Mouse (Mus musculus) natural killer cell, adult 2 months (primary cell): ENCODE results near the gene Lpcat1.

Experiments used
- DNase-seq, 2 experiments: peaks; one replicate each; pipeline ENCODE4 v3.0.0; 2022; ENCODE audit warnings: low spot score in 2 of 2

The Lpcat1 gene

GRCm38 (mm10) chr13:73446494-73446893, 20.5 kb upstream of the Lpcat1 start:
- DNase-seq: no peak

- DNase-seq: no peak
These were observed 20.1 kb upstream of the Lpcat1 start for GRCm38 (mm10) chr13:73446943-73447342.

DNA sequence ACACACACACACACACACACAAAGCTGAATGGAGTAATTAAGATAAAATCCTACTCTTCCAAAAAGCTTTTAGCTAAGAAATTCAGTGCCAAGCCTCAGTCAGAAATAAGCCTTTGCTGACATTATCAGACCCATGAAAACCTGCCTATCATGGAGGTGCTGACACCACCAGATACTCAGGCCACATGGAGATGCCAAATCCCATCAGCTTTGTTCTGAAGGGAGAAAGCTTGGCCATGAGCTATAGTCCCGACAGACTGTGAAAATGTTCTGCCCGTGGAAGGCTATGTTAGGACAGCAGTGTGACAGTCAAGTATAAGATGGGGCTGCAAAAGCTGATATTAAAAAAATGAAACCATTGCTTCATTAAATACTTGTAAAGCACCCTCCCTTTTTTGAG, 19.5 kb upstream of the Lpcat1 start:
- no peak for DNase-seq

DNA sequence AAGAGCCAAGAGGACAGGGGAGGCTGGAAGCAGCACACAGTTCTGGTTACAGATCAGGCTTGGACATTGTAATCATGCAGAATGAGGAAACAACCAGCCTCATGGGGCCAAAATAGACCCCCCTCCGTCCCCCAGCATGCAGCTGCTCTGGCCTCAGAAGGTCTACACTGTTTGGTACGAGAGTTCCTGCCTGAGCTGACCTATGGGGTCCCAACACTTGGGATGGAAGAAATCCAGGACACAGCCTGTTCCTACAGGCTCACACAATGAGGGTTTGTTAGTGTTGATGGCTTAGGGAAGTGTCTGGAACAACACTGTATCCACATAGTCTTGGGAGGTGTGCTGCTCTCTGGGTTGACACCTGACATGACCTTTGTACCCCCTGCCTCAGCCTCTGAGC, 18.8 kb upstream of the Lpcat1 start:
- DNase-seq: no peak

DNA sequence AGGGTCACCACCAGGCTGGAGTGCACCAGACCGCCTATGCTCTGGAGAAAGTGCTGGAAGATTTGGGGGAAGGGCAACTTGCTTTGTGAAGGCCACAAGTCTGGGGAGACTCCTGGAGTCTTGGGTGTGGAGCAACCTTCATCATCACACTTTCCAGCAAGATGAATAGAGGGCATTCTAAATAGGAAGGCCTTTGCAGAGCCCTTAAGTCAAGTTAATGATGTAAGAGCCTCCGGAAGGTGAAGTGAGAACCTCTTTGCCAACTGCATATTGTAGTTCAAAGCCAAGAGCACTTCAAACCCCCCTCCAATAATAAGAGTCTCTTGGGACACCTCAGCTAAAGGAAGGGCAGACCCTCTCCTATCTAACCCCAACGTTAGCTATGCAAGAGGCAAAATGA, 18.3 kb upstream of the Lpcat1 start:
- DNase-seq: no peak

GRCm38 (mm10) chr13:73453503-73454217, 13.3 kb upstream of the Lpcat1 start:
- DNase-seq: no peak

GRCm38 (mm10) chr13:73455328-73455727, 11.7 kb upstream of the Lpcat1 start:
- no peak for DNase-seq

GRCm38 (mm10) chr13:73457301-73457700, 9.7 kb upstream of the Lpcat1 start:
- DNase-seq: no peak

- DNase-seq: no peak
These were observed 9.3 kb upstream of the Lpcat1 start for GRCm38 (mm10) chr13:73457741-73458140.

DNA sequence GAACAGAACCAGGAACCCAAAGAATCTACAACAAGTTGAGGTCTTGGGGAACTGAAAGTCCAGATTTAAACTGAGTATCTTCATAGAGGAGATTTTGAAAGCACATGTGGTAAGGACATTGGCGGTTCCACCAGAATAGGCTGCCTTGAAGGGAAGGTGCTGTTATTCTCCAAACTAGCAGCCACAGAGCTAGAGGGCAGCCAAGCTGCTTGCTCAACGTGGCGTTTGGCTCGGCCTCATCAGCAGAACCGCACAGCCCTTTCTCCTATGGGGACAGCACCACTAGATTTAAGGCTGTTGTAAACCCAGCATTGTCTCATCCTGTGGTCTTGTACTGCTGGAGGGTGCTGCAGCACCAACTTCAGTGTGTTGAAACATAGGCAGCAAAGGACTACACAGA, 8.3 kb upstream of the Lpcat1 start:
- peak in 1 of 2 experiments; percentile 8 for DNase-seq

DNA sequence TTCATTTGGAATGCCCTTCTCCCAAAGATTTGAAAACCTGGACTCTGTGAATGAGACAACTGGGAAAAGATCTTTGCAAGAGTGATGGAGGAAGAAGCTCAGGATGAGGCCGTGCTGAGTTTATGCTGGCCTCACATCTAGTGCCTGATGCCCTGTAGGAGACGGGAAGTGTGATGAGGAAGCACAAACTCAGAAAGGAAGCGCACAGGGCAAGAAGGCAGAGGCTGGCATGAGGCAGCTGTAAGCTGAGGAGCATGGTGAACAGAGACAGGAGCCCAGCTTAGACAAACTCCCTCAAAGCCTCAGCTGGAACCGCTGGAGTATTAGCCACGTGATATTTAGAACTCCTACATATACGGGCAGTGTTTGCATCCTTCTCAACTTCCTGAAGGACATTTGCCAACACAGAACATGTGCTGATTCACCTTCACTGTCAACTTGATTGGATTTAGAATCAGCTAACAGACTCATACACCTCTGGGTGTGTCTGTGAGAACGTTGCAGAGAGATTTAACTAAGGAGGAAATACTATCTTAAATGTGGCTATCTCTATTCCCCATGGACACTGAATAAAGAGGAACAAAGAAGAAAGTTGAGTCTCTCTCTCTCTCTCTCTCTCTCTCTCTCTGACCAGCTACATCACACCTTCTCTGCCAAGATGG, 7.7 kb upstream of the Lpcat1 start:
- DNase-seq: no peak

DNA sequence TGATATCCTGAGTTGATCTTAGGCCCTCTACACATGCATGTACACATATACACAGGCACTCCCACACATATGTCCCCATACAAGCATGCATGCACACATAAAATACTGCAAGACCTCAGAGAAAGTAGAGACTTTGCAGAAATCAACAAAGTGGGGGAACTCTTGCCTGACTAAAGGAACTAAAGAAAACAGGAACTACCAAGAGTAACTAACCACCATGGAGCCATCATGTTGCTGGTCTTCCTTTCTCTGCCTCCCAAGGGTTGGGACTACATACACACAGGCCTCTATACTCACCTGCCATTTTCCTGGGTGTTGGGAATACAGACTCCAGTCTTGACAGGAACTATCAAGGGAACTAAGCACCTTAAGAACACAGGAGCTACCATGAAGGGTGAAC, 5.4 kb upstream of the Lpcat1 start:
- DNase-seq: no peak

GRCm38 (mm10) chr13:73465156-73465555, 1.8 kb upstream of the Lpcat1 start:
- no peak for DNase-seq

GRCm38 (mm10) chr13:73466411-73466810, 586 bp upstream of the Lpcat1 start:
- DNase-seq: no peak

- DNase-seq: no peak
These were observed 632 bp downstream of the Lpcat1 start for GRCm38 (mm10) chr13:73467421-73468237.

DNA sequence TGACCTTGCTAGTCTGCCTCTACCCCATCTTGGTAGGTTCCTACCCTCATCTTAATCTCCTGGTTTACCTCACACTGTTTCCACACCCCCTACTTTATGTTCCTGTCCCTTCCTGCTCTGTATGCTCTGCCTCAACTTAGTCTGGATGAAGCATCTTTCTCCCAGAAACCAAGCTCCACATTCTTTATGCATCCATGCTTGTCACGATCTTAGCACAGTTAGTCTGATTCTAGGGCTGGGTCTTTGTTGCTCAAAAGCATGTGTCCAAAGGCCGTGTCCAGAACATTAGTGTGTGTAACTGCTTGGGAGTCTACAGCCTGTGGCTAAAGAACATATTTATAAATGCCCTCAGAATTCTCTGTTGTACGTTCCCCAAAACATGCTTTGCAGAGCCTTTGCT, 1.8 kb downstream of the Lpcat1 start:
- DNase-seq: no peak

- DNase-seq: peak; percentile 42 to 58
These were observed 2.4 kb downstream of the Lpcat1 start for GRCm38 (mm10) chr13:73469257-73469967.

DNA sequence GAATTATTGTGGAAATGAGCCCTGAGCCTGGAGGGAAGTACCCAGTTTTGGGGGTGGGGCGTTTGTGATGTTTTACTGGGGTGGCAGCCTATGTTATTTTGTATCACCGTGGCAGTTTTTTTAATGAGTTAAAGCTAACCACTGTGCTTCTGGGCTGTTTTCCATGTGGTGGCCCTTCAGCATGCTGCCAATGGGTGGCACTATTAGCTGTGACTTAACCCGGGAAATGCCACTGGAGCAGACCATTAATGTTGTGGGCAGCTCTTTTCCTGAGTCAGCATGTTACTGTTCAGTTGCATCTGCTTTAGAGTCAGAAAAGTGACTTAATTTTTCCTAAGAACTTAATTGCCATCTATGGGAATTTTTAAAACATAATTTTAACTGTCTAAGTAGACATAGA, 5.5 kb downstream of the Lpcat1 start:
- DNase-seq: no peak

DNA sequence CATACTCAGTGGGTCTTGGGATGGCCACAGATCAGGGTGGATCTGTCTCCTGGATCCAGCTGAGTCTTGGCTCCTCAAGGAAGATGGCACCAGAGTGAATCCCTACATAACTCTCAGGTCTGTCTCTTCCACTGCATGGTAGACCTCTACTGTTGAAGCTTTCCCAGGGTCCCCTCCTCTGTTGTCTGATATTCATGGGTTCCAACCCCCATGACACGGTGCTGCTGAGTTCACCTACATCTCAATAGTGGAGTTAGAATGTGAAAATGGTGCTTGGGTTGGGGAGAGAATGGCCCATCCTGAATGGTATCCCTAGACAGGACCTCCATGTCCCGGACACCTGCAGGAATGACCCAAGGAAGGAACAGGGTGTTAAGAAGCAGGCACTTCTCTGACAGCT, 6.7 kb downstream of the Lpcat1 start:
- no peak for DNase-seq

DNA sequence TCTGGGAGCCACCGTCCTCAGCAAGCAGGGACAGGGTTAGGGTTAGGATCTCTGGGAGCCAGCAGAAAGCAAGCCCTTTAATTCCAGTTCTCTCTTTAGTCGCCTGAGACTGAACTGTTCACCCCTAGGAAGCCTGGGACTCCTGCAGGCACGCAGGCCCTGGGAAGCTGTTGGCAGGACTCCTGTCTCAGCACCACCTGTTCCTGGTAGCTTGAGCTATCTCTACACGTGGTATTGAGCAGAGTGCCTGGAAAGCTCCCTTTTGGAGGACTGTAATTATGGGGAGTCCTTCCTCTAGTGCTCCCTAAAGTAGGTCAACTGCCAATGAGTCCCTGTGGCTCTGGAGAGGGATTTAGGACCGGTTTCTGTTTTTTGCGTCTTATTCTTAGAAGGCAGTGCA, 7.2 kb downstream of the Lpcat1 start:
- no peak for DNase-seq

DNA sequence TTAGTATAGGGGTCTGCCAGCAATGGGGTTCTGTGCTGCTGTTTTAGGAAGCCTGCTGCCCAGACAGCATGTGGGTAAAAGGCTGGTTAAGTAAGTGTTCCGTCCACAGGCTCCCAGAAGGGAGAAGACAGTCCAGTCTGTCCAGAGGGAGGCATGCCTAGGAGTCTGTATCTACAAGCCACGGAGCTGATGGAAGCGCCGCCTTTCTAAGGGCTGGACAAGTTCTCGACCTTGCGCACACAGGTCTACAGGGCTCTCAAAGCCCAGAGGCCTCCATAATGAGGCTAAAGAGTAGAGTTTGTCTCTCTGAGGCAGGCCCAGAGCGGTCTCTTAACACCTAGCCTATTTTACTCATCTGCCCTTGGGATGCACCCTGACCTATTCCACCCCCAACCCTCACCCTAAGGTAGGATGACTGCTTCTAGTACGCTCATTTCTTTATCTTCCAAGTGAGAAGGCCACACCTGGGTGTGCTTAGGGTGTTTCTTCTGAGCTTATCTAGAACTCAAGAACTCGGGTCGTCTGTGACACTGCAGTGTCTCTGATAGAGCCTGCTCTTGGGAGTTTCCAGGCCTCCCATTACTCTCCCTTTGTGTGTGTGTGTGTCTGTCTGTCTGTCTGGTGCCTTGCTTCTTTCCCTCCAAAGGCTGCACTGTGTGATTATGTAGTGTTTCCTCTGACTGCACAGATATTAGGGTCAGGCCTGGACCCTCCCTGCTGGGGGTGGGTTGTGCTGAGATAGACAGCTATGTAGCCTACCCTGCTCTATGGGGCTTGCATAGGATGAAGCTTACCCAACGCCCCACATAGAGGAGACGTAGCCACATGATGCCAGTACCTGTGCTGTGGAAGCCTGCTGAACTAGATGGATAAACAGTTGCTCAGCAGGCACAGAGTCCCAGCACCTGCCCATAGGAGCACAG, 8.3 kb downstream of the Lpcat1 start:
- no peak for DNase-seq
